Mouse (Mus musculus): ENCODE measurements at regions not wholly inside any gene's neighbourhood (a gene's known extent, or its start where the extent isn't known, plus 50 kb on each side); places are given as distances from the start of the nearest gene placed in this dataset.

GRCm38 (mm10) chr11:20985069-20985759, 105.9 kb upstream of the Peli1 start:
- DNase-seq (ENCODE audit: low spot score in 2 of 2) = no peak

GRCm38 (mm10) chr11:20985771-20986170, 105.3 kb upstream of the Peli1 start:
- no peak for DNase-seq (ENCODE audit: low spot score in 2 of 2)

GRCm38 (mm10) chr11:20987171-20987815, 103.8 kb upstream of the Peli1 start:
- no peak for DNase-seq (ENCODE audit: low spot score in 2 of 2)

DNA sequence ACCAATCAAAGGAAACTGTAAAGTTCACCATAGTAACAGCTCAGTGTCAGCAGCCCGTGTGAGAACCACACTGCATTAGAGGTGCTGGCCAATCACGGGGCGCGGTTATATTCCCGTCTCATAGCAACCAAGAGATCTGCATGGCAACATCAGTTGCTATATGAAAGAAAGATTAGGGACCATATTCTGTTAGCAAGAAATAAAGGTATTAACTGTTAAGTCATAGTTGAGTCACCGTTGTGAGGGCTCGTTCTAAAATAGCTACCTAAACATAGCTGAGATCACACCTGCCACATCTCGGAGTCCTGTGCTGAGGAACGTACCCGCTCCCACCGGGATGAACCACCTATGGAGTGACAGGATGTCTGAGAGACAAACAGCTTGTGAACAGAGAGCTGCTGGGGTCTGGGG, 103.2 kb upstream of the Peli1 start:
- DNase-seq (ENCODE audit: low spot score in 2 of 2) = peak; percentile 73 to 86

DNA sequence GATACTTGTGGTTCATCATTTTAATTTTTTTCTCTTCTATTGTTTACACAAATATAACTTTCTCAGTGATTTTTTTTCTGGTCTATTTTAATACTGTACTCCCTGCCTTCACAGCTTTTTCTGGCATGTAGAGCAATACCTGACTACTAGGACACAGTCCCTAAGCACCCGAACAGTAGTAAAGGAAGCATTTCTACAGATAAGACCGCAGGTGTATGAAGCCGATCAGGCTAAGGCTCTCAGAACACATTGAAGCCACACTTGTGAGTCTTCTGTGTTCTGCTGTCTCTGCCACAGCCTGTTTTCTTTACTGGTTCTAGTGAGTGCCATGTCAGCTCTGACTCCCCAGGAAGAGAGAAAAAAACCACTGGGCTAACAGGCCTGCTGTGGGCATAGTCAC, 102.2 kb upstream of the Peli1 start:
- DNase-seq (ENCODE audit: low spot score in 2 of 2) = no peak

DNA sequence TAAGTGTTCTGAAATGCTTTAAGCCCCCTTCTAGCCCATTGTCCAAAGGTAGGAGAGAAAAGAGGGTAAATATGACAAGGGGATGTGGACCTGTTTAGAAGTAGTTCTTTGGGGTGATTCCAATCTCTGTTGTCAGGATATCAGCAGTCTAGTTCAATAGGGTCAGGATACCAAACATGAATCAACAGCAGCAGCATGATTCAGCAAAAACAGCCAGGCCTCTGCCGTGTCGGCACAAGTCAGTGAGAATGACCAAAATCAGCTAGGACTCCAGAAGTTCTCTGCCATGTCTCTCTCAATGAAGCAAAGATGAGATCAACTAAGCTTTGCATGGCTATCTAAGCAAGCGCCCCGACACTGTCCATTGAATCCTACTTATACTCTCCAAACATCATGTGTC, 97.5 kb upstream of the Peli1 start:
- no peak for DNase-seq (ENCODE audit: low spot score in 2 of 2)

- no peak for DNase-seq (ENCODE audit: low spot score in 2 of 2)
These were observed 89.7 kb upstream of the Peli1 start for GRCm38 (mm10) chr11:21001400-21001799.

GRCm38 (mm10) chr11:21007222-21007621, 83.9 kb upstream of the Peli1 start:
- no peak for DNase-seq (ENCODE audit: low spot score in 2 of 2)

DNA sequence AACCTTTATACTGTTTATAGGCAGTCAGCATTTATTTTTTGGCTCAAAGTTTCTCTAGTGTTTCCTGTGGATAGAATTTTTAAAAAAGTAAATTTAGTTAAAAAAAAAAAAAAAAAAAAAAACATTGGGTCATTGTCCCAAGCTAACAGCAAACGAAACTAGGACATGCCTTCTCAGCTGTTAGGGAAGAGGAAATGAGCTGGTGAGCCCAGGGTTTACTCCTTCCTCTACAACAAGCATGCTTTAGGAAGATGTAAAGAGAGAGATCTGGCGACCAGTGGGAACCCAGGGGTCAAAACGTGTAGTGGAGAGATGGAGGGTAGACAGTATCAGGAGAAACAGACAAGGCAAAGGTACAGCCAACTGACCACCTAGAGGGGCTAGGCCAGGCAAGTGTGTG, 81.6 kb upstream of the Peli1 start:
- DNase-seq (ENCODE audit: low spot score in 2 of 2) = no peak

DNA sequence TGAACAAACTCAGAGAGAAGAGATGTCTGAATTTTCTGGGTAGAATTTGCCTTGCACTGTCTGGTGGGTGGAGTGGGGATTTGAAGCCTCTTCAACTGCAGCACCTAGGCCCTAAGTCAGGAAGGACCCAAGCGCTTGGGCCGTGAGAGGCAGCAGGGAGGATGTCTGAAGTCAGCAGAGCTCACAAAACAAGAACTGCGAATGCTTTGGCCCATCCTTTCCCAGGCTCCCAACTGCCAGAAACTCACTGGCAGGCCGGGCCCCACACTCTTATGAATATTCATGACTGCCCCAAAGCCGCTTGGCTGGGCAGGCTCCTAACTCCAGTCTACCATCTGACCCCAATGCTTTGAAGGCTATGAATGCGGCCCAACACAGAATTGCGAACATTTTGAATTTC, 80.2 kb upstream of the Peli1 start:
- DNase-seq (ENCODE audit: low spot score in 2 of 2) = peak in 1 of 2 experiments; percentile 31

- no peak for DNase-seq (ENCODE audit: low spot score in 2 of 2)
These were observed 76.8 kb upstream of the Peli1 start for GRCm38 (mm10) chr11:21014250-21014649.

DNA sequence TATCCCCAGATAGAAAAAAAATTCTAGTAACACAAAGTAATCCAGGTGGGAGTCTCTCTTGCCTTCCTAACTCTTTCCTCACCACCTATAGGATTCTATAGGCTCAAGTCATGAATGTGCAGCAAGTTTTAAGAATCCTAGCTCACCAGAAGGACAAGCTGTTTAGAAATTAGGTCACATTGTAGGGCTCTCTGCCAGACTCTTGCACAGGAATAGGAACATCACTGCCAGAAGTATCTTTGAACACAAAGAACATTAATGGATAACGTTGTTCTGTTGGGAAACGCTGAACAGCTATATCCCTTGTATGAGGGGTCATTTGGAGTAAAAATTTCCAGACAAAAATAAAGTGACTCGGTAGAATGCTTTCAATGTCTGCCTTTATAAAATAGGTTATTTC, 75.6 kb upstream of the Peli1 start:
- DNase-seq (ENCODE audit: low spot score in 2 of 2) = no peak

GRCm38 (mm10) chr11:21016133-21016746, 74.9 kb upstream of the Peli1 start:
- DNase-seq (ENCODE audit: low spot score in 2 of 2) = no peak

DNA sequence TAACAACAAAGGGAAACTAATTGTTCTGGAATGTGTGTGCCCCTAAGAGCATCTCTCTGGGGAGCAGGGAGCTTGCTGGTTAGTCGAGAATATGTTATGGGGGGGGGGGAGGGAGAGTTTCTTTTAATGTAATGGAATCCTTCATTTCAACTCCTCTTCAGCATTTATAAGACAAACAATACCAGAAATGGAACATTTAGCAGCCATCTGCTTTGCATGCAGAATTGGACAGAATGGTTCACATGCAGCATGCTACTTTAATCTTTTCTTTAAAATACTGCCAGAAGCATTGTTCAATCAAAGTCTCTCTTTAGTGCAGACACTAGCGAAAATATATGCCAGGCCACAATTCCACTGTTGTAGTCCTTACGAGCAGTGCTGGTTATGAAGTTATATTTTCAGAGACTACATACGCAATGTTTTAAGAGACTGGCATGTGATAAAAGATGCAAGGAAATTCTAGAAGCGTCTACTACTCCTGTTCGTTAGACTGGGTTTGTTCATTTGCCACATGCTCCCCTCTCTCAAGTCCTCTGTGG, 74.2 kb upstream of the Peli1 start:
- no peak for DNase-seq (ENCODE audit: low spot score in 2 of 2)

DNA sequence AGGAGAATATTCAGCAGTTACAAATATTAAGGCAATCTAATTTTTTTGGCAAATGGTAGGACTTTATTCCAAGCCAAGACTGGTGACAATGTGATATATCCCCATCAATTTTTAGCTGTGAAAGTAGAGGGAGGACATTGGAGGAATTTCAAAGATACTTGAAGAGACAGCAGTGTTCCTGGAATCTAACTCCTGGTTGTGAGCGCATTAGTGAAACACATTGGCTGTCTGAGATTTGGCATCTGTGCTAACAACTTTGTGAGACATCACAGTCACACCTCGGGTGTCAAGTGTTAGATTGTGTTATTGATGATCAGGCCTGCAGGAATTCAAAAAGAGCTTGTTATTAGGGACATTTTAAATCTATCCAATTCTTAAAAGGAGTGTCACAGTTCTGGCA, 71.3 kb upstream of the Peli1 start:
- no peak for DNase-seq (ENCODE audit: low spot score in 2 of 2)

DNA sequence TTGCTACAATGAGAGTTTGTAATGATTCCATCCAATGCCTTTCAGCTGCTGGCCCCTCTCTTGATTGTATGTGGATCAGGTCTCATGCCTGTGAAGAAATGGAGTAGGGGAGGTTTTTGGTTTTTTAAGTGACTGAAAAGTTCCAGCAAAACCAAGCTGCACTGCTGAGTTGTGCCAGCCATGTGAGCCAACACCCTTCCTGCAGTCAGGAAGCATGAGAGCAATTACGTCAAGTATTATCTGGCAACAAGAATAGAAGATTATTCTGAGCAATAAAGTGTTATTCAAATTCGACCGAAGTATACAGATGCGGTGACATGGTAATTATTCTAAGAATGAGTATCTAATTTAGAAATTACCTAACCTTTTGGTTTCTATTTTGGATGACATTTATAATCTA, 67.0 kb upstream of the Peli1 start:
- no peak for DNase-seq (ENCODE audit: low spot score in 2 of 2)

GRCm38 (mm10) chr11:21024521-21024920, 66.6 kb upstream of the Peli1 start:
- no peak for DNase-seq (ENCODE audit: low spot score in 2 of 2)

GRCm38 (mm10) chr11:21027299-21027698, 63.8 kb upstream of the Peli1 start:
- DNase-seq (ENCODE audit: low spot score in 2 of 2) = no peak

- no peak for DNase-seq (ENCODE audit: low spot score in 2 of 2)
These were observed 60.7 kb upstream of the Peli1 start for GRCm38 (mm10) chr11:21030362-21030761.

- no peak for DNase-seq (ENCODE audit: low spot score in 2 of 2)
These were observed 59.3 kb upstream of the Peli1 start for GRCm38 (mm10) chr11:21031816-21032215.

DNA sequence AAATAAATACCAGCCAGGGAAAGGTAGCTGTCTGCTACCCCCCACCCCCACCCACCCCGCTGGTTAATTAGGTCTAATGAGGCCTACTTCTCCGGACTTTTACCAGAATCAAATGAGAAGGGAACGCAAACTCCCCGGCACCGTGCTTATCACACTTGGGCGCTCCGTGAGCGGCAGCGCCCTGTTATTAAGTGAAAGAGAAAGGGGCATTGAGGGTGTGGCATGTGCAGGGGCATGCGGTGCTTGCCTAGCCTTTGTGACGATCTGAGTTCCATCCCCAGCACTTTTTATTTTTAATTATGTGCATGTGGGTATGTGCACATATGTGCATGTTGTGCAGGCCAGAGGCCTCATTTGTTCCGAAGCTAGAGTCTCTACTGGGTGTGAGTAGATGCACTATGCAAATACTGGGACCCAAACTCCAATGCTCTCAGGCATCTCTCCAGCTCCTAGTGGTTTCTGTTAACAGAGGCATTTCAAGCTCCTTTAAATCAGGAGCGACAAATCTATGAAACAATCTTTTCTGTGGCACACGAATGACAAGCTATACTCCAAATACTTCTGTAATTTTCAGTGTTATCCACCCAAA, 57.8 kb upstream of the Peli1 start:
- no peak for DNase-seq (ENCODE audit: low spot score in 2 of 2)

- DNase-seq (ENCODE audit: low spot score in 2 of 2) = peak in 1 of 2 experiments; percentile 28
These were observed 57.2 kb upstream of the Peli1 start for GRCm38 (mm10) chr11:21033823-21034401.
